Mouse (Mus musculus): ENCODE results near the gene Polr2l. TPM values are rescaled to one million over a fixed set of nuclear protein-coding genes. Genes with fewer than 3 reads are reported as not detected.

Polr2l gene
- polyA plus RNA-seq, 1 experiment from 2014 or later = 73.9 TPM

DNA sequence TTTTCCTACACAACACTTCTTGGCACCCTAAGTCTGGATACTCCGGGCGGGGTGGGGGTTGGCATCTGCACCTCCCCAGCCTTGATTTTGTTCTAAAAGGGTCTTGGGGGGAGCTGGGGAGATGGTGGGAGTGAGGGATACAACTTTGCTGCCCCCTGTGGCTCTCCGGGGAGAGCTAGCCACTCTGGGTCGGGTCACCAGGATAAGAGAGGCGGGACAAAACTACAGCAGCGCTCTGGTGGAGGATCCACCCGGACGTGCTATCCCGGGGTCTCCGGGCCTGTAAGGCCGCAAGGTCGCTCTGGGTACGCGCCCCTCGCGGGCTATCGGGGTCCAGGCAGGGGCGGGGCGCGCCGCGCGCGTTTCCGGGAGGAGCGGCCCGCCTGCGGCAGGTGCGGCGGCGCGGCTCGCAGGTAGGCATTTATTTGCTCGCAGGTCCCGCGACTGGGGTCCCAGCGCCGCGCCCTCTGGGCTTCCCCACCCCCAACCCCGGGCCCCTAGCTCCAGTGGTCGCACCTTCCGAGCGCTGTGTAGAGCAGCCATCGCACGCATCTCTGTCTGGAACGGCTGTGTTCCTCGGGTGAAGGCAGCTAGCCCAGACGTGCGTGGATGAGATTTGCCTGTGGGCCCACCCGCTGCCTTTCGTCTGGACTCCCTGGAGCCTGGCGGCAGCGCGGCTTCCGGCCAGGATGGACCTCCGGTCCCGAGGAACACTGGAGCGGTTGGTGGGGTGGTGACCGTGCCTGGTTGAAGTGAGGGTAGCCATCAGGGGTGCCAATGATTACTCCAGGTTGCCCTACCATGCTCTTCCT lies 13.2 kb downstream of the Polr2l start:
- H3K36me3 ChIP-seq (ENCODE audit: control insufficient read depth, insufficient read depth, low read length) = no peaks in the 10 kb centered on the region
- H3K27me3 ChIP-seq (ENCODE audit: control insufficient read depth, insufficient read depth, low read length) = peaks cover 60% of the 10 kb centered on the region
- H3K27ac ChIP-seq (ENCODE audit: low read depth, low read length) = no peak overlapping the region
- H3K4me2 ChIP-seq (ENCODE audit: low read depth, low read length, severe bottlenecking) = peak overlapping the region; percentile 50
- peak overlapping the region; percentile 29 for H3K4me3 ChIP-seq (ENCODE audit: low read depth, low read length)
- peaks cover 10% of the 10 kb centered on the region for H3K4me1 ChIP-seq (replicated peaks; ENCODE audit: control insufficient read depth, insufficient read depth, low read length)
- no peaks in the 10 kb centered on the region for H3K9me3 ChIP-seq (ENCODE audit: control insufficient read depth, low read length)
- H3K9ac ChIP-seq (ENCODE audit: low read length) = peak overlapping the region; percentile 41
- 2% methylated on average over 59 of the region's 59 CpGs for WGBS
- DNase-seq (ENCODE audit: low spot score) (no peak), ATAC-seq (replicated peaks; ENCODE audit: low FRiP score) (no peak)

DNA sequence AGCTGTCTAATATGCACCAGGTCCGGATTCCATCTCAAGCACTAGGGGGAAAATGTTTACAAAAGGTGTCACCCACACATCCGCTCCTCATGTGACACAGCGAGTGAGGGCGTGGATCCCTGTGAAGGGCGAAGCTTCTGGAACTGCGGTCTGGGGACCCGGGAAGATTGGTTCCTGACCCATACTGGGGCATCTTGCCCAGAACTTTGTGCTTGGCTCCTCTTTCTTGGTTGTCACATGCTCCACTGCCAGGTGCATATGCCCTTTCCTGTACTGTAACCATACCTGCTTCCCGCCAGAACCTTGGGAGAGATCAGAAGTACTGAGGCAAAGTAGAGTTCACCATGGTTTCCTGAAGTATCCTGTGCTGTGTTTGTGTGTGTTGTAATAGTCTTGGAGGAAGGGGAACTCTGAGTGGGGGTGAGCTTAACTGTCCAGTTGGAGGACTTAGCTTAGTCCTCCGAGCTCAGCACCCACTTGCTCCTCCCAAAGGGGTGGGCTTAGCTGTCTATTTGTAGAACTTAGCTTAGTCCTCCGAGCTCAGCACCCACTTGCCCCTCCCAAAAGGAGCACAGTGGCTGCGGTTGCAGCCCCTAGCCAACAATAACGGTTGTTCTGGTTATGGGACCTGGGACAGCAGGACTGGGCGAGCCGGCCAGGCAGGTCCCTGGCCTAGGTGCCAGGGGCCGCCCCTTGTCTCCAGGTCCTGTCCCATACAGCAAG lies 14.4 kb downstream of the Polr2l start, which contains the start of gene Cracr2b:
Gene Cracr2b, plus strand, starts transcription at position 704 of the 723 bp plus-strand sequence.
- Histone ChIP-seq H3K4me1 (replicated peaks; ENCODE audit: control insufficient read depth, insufficient read depth, low read length) (peaks cover 17% of the 10 kb centered on the region), H3K27me3 (ENCODE audit: control insufficient read depth, insufficient read depth, low read length) (peaks cover 51% of the 10 kb centered on the region), H3K4me2 (ENCODE audit: low read depth, low read length, severe bottlenecking) (peak within 1 kb of the TSS; percentile 50), H3K9ac (ENCODE audit: low read length) (peak within 1 kb of the TSS; percentile 41), H3K4me3 (ENCODE audit: low read depth, low read length) (peak within 1 kb of the TSS; percentile 29), H3K36me3 (ENCODE audit: control insufficient read depth, insufficient read depth, low read length) (no peaks in the 10 kb centered on the region), H3K27ac (ENCODE audit: low read depth, low read length) (no peak within 1 kb of the TSS), H3K9me3 (ENCODE audit: control insufficient read depth, low read length) (no peaks in the 10 kb centered on the region)
- WGBS = 74% methylated on average over 15 of the region's 15 CpGs
- no peak for DNase-seq (ENCODE audit: low spot score)
- ATAC-seq (replicated peaks; ENCODE audit: low FRiP score) = no peak

GRCm38 (mm10) chr7:141460001-141460390 lies 14.9 kb downstream of the Polr2l start:
- DNase-seq (ENCODE audit: low spot score) (no peak), ATAC-seq (replicated peaks; ENCODE audit: low FRiP score) (no peak)
- Histone ChIP-seq H3K4me1 (replicated peaks; ENCODE audit: control insufficient read depth, insufficient read depth, low read length) (peaks cover 17% of the 10 kb centered on the region), H3K27ac (ENCODE audit: low read depth, low read length) (no peak overlapping the region), H3K9me3 (ENCODE audit: control insufficient read depth, low read length) (no peaks in the 10 kb centered on the region), H3K4me2 (ENCODE audit: low read depth, low read length, severe bottlenecking) (no peak overlapping the region), H3K27me3 (ENCODE audit: control insufficient read depth, insufficient read depth, low read length) (peaks cover 46% of the 10 kb centered on the region), H3K9ac (ENCODE audit: low read length) (no peak overlapping the region), H3K36me3 (ENCODE audit: control insufficient read depth, insufficient read depth, low read length) (no peaks in the 10 kb centered on the region), H3K4me3 (ENCODE audit: low read depth, low read length) (no peak overlapping the region)
- WGBS = 81% methylated on average over 5 of the region's 5 CpGs

GRCm38 (mm10) chr7:141459301-141459711 lies 15.6 kb downstream of the Polr2l start:
- H3K9ac ChIP-seq (ENCODE audit: low read length) = no peak overlapping the region
- H3K36me3 ChIP-seq (ENCODE audit: control insufficient read depth, insufficient read depth, low read length) = no peaks in the 10 kb centered on the region
- H3K27me3 ChIP-seq (ENCODE audit: control insufficient read depth, insufficient read depth, low read length) = peaks cover 39% of the 10 kb centered on the region
- WGBS = 90% methylated on average over 17 of the region's 17 CpGs
- H3K4me1 ChIP-seq (replicated peaks; ENCODE audit: control insufficient read depth, insufficient read depth, low read length) = peaks cover 15% of the 10 kb centered on the region
- no peak for ATAC-seq (replicated peaks; ENCODE audit: low FRiP score)
- no peak overlapping the region for H3K4me3 ChIP-seq (ENCODE audit: low read depth, low read length)
- H3K27ac ChIP-seq (ENCODE audit: low read depth, low read length) = no peak overlapping the region
- no peak overlapping the region for H3K4me2 ChIP-seq (ENCODE audit: low read depth, low read length, severe bottlenecking)
- no peaks in the 10 kb centered on the region for H3K9me3 ChIP-seq (ENCODE audit: control insufficient read depth, low read length)
- DNase-seq (ENCODE audit: low spot score) = no peak

- Histone ChIP-seq H3K9me3 (ENCODE audit: control insufficient read depth, low read length) (no peaks in the 10 kb centered on the region), H3K27me3 (ENCODE audit: control insufficient read depth, insufficient read depth, low read length) (peaks cover 33% of the 10 kb centered on the region), H3K27ac (ENCODE audit: low read depth, low read length) (no peak overlapping the region), H3K36me3 (ENCODE audit: control insufficient read depth, insufficient read depth, low read length) (no peaks in the 10 kb centered on the region), H3K4me3 (ENCODE audit: low read depth, low read length) (no peak overlapping the region), H3K9ac (ENCODE audit: low read length) (no peak overlapping the region), H3K4me1 (replicated peaks; ENCODE audit: control insufficient read depth, insufficient read depth, low read length) (peaks cover 15% of the 10 kb centered on the region), H3K4me2 (ENCODE audit: low read depth, low read length, severe bottlenecking) (no peak overlapping the region)
- DNase-seq (ENCODE audit: low spot score) = no peak
- no peak for ATAC-seq (replicated peaks; ENCODE audit: low FRiP score)
- WGBS = 89% methylated on average over 11 of the region's 11 CpGs
These were observed 16.3 kb downstream of the Polr2l start for GRCm38 (mm10) chr7:141458661-141459060.

DNA sequence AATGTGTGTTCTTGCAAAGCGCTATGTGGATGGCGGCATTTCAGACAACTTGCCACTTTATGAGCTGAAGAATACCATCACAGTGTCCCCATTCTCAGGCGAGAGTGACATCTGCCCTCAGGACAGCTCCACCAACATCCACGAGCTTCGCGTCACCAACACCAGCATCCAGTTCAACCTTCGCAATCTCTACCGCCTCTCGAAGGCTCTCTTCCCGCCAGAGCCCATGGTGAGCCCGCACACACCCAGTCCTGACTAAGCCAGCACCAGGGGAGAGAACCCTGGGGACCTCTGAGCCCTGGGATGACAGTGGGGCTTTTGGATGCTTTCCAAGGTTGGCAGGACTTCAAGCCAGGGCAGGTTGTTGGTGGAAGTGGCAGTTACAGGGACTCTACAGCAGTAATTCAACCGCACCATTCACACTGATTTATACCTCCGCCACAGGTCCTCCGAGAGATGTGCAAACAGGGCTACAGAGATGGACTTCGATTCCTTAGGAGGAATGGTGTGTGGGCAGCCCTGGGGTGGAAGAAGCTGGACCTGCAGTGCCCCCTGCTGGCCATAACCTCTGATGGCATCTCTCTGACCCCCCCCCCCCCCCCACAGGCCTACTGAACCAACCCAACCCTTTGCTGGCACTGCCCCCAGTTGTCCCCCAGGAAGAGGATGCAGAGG lies 16.8 kb downstream of the Polr2l start:
- no peak overlapping the region for H3K4me2 ChIP-seq (ENCODE audit: low read depth, low read length, severe bottlenecking)
- H3K9ac ChIP-seq (ENCODE audit: low read length) = no peak overlapping the region
- ATAC-seq (replicated peaks; ENCODE audit: low FRiP score) (no peak), DNase-seq (ENCODE audit: low spot score) (peak; percentile 79)
- H3K27me3 ChIP-seq (ENCODE audit: control insufficient read depth, insufficient read depth, low read length) = peaks cover 27% of the 10 kb centered on the region
- H3K4me3 ChIP-seq (ENCODE audit: low read depth, low read length) = no peak overlapping the region
- H3K36me3 ChIP-seq (ENCODE audit: control insufficient read depth, insufficient read depth, low read length) = no peaks in the 10 kb centered on the region
- H3K4me1 ChIP-seq (replicated peaks; ENCODE audit: control insufficient read depth, insufficient read depth, low read length) = peaks cover 15% of the 10 kb centered on the region
- H3K27ac ChIP-seq (ENCODE audit: low read depth, low read length) = no peak overlapping the region
- no peaks in the 10 kb centered on the region for H3K9me3 ChIP-seq (ENCODE audit: control insufficient read depth, low read length)
- 75% methylated on average over 15 of the region's 15 CpGs for WGBS

DNA sequence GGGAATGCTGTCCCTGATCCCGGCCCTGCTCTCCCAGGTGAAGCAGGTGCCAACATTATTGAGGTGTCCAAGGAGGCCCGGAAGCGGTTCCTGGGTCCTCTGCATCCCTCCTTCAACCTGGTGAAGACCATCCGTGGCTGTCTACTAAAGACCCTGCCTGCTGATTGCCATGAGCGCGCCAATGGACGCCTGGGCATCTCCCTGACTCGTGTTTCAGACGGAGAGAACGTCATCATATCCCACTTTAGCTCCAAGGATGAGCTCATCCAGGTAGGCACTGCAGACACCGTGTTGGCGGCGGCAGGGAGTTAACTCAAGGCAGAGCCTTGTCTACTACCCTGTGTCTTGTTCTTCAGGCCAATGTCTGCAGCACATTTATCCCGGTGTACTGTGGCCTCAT lies 17.7 kb downstream of the Polr2l start:
- peaks cover 18% of the 10 kb centered on the region for H3K27me3 ChIP-seq (ENCODE audit: control insufficient read depth, insufficient read depth, low read length)
- H3K36me3 ChIP-seq (ENCODE audit: control insufficient read depth, insufficient read depth, low read length) = no peaks in the 10 kb centered on the region; the same call in 1 of the 2 replicates
- no peak overlapping the region for H3K4me2 ChIP-seq (ENCODE audit: low read depth, low read length, severe bottlenecking)
- H3K9me3 ChIP-seq (ENCODE audit: control insufficient read depth, low read length) = no peaks in the 10 kb centered on the region
- no peak overlapping the region for H3K4me3 ChIP-seq (ENCODE audit: low read depth, low read length)
- ATAC-seq (replicated peaks; ENCODE audit: low FRiP score) (no peak), DNase-seq (ENCODE audit: low spot score) (no peak)
- 94% methylated on average over 14 of the region's 14 CpGs for WGBS
- H3K4me1 ChIP-seq (replicated peaks; ENCODE audit: control insufficient read depth, insufficient read depth, low read length) = peaks cover 15% of the 10 kb centered on the region
- no peak overlapping the region for H3K9ac ChIP-seq (ENCODE audit: low read length)
- H3K27ac ChIP-seq (ENCODE audit: low read depth, low read length) = no peak overlapping the region

GRCm38 (mm10) chr7:141456739-141457138 lies 18.2 kb downstream of the Polr2l start:
- peaks cover 11% of the 10 kb centered on the region for H3K4me1 ChIP-seq (replicated peaks; ENCODE audit: control insufficient read depth, insufficient read depth, low read length)
- H3K27me3 ChIP-seq (ENCODE audit: control insufficient read depth, insufficient read depth, low read length) = peaks cover 13% of the 10 kb centered on the region
- ATAC-seq (replicated peaks; ENCODE audit: low FRiP score) (no peak), DNase-seq (ENCODE audit: low spot score) (no peak)
- no peak overlapping the region for H3K9ac ChIP-seq (ENCODE audit: low read length)
- 89% methylated on average over 6 of the region's 6 CpGs for WGBS
- no peaks in the 10 kb centered on the region for H3K9me3 ChIP-seq (ENCODE audit: control insufficient read depth, low read length)
- H3K36me3 ChIP-seq (ENCODE audit: control insufficient read depth, insufficient read depth, low read length) = peaks cover 3% of the 10 kb centered on the region; the same call in 1 of the 2 replicates
- no peak overlapping the region for H3K4me3 ChIP-seq (ENCODE audit: low read depth, low read length)
- no peak overlapping the region for H3K4me2 ChIP-seq (ENCODE audit: low read depth, low read length, severe bottlenecking)
- no peak overlapping the region for H3K27ac ChIP-seq (ENCODE audit: low read depth, low read length)

All from forebrain, embryonic 11.5 days (tissue).